Mouse (Mus musculus) midbrain, embryonic 15.5 days (tissue): Measurements from ENCODE around the gene Txnl4b. TPM values are rescaled to one million over a fixed set of nuclear protein-coding genes. Genes with fewer than 3 reads are reported as not detected.

ENCODE experiments used
- ATAC-seq: fragments of 200-750 bp; cut with Nextera tagmentation; replicated peaks from 2 replicates; pipeline ENCODE4 v1.8.0; 2017; ENCODE audit warnings: moderate TSS enrichment
- H3K27ac ChIP-seq: fragments of 300-500 bp; sonication (generic); 2 replicates; pipeline ENCODE4 v1.5.1; 2015; ENCODE audit warnings: mild to moderate bottlenecking, inconsistent platforms
- H3K27me3 ChIP-seq: fragments of 300-500 bp; sonication (generic); replicated peaks from 2 replicates; pipeline ENCODE4 v1.6.1; 2015; ENCODE audit warnings: inconsistent platforms
- H3K36me3 ChIP-seq: fragments of 300-500 bp; sonication (generic); replicated peaks from 2 replicates; pipeline ENCODE4 v1.6.1; 2015; ENCODE audit warnings: inconsistent platforms
- H3K4me1 ChIP-seq: fragments of 300-500 bp; sonication (generic); 2 replicates; pipeline ENCODE4 v1.6.1; 2015; ENCODE audit warnings: inconsistent platforms
- H3K4me2 ChIP-seq: fragments of 300-500 bp; sonication (generic); 2 replicates; pipeline ENCODE4 v1.6.1; 2015; ENCODE audit warnings: inconsistent platforms, mild to moderate bottlenecking, moderate library complexity
- H3K4me3 ChIP-seq: fragments of 300-500 bp; sonication (generic); 2 replicates; pipeline ENCODE4 v1.5.1; 2015; ENCODE audit warnings: mild to moderate bottlenecking, inconsistent platforms
- H3K9ac ChIP-seq: fragments of 300-500 bp; sonication (generic); 2 replicates; pipeline ENCODE4 v1.6.1; 2015; ENCODE audit warnings: mild to moderate bottlenecking, inconsistent platforms
- H3K9me3 ChIP-seq: fragments of 300-500 bp; sonication (generic); 2 replicates; pipeline ENCODE4 v1.6.1; 2016; ENCODE audit warnings: inconsistent platforms
- WGBS: fragments of 180-500 bp; shearing (Covaris S2); methylation state at CpG from one replicate; pipeline ENCODE4 v1.1.7; 2015; ENCODE audit warnings: mixed read lengths; 5-methylcytosine and 5-hydroxymethylcytosine counted together
- polyA plus RNA-seq: library from polyadenylated mRNA; unstranded; fragments of >200 nt; fragmentation: Nextera tagmentation; extraction: Ambion mirVana; gene quantifications from 2 replicates; pipeline ENCODE4 v1.2.1, GENCODE M21; 2015

The Txnl4b gene
- 27.5 and 28.1 TPM in 2 replicates for polyA plus RNA-seq

- H3K4me2 ChIP-seq = peak within 1 kb of the TSS; percentile 87
- H3K9ac ChIP-seq = peak within 1 kb of the TSS; percentile 95
- H3K9me3 ChIP-seq = no peaks in the 10 kb centered on the region
- peak within 1 kb of the TSS; percentile 92 for H3K27ac ChIP-seq
- WGBS = under 1% methylated on average over 52 of the region's 52 CpGs
- peak; percentile 100 for ATAC-seq
- H3K27me3 ChIP-seq = no peaks in the 10 kb centered on the region
- H3K4me3 ChIP-seq = peak within 1 kb of the TSS; percentile 88
- H3K4me1 ChIP-seq = peaks cover 23% of the 10 kb centered on the region
- peaks cover 21% of the 10 kb centered on the region for H3K36me3 ChIP-seq
These were observed at the start of gene Txnl4b, which contains the start of gene Dhx38 for GRCm38 (mm10) chr8:109565498-109566333. Gene Txnl4b (plus strand): TSS chr8:109565892. Gene Dhx38 (minus strand): TSS chr8:109565861.

DNA sequence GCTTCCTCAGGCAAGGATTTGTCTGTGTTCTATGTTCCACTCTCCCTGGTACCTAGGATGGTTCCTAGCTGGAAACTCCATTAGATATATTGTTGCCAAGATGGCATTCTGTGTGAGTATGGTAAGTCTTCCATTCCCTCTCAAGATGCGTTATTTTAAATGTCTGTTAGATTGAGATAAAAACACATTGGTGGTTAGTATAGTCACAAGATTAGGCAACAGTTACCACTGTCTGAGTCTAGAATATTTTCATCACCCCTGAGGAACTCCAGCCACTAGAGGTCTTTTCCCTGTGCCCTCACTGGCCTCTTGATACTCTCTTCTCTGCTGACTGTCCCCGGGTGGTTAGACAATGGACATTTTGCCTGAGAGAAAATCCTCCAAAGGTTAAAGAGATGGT lies 41.7 kb upstream of the Txnl4b start:
- H3K9ac ChIP-seq = no peak overlapping the region
- no peaks in the 10 kb centered on the region for H3K27me3 ChIP-seq
- H3K9me3 ChIP-seq = no peaks in the 10 kb centered on the region
- no peaks in the 10 kb centered on the region for H3K36me3 ChIP-seq
- no peak overlapping the region for H3K4me2 ChIP-seq
- H3K4me3 ChIP-seq = no peak overlapping the region
- ATAC-seq = no peak
- 79% methylated on average over 2 of the region's 2 CpGs for WGBS
- H3K4me1 ChIP-seq = no peaks in the 10 kb centered on the region
- no peak overlapping the region for H3K27ac ChIP-seq

DNA sequence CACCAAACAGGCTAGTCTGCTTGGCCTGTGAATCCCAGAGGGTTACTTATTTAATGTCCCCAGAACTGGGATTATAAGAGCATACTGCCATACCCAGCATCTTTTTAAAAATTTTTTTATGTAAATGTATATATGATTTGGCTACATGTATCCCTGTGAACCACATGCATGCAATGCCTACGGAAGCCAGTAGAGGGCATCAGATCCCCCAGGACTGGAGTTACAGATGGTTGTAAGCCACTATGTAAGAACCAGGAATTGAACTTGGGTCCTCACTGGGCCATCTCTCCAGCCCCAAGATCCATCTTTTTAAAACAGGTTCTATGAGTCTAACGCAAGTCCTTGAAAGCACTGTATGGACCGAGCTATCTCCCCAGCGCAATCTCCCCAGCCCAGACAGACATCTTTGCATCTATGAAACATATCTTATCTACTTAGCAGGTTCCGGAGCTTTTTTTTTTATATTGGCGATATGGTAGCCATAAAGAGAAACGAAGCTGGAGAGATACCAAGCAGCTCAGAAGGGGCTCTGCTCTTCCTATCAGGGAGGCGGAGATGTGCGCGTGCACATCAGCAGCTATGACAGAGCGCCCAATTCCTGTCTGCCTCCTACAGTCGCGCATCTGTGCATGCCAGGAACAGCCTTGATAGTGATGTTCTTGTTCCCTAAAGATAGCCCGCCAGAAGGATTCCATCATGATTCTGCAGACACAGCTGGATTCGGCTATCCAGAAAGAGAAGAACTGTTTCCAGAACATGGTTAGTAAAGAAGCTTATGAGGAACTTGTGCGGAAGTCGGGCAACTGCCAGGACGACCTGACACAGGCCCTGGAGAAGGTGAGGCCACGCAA lies 30.3 kb upstream of the Txnl4b start:
- no peak overlapping the region for H3K27ac ChIP-seq
- whole genome bisulfite sequencing = 89% methylated on average over 19 of the region's 19 CpGs
- H3K9me3 ChIP-seq = no peaks in the 10 kb centered on the region

DNA sequence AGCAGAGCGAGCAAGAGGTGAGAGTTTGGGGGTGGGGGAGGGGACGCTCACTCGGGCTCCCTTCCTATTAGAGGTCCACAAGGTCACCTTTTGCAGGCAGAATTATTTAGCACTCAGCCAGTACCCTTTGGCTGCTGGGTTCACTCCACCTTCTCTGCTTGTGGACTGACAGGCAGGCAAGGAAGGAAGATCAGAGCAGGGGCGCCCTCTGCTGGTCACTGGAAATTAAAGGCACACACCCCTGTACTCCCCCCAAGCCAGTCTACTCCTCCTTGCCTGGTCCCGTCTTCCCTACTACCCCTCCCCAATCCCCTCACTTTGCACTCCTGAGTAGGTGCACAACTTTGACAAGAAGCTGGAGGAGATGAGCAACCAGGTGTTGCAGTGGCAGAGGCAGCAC lies 29.0 kb upstream of the Txnl4b start:
- H3K27ac ChIP-seq = 0 out of 2 replicates have a peak overlapping the region, but pooled peaks have one; percentile 16
- WGBS = 5% methylated on average over 5 of the region's 5 CpGs
- no peaks in the 10 kb centered on the region for H3K36me3 ChIP-seq
- H3K9ac ChIP-seq = no peak overlapping the region
- 0 out of 2 replicates have a peak overlapping the region, but pooled peaks have one; percentile 13 for H3K4me3 ChIP-seq
- no peaks in the 10 kb centered on the region for H3K9me3 ChIP-seq
- peak; percentile 85 for ATAC-seq
- peak overlapping the region; percentile 34; the same call in 1 of the 2 replicates for H3K4me2 ChIP-seq
- peaks cover 7% of the 10 kb centered on the region for H3K4me1 ChIP-seq
- H3K27me3 ChIP-seq = no peaks in the 10 kb centered on the region

More for the DNA sequence above, 30.3 kb upstream of the Txnl4b start:
- ATAC-seq = no peak
- Histone ChIP-seq H3K4me2 (no peak overlapping the region), H3K9ac (no peak overlapping the region), H3K36me3 (no peaks in the 10 kb centered on the region), H3K27me3 (no peaks in the 10 kb centered on the region), H3K4me3 (no peak overlapping the region), H3K4me1 (peaks cover 7% of the 10 kb centered on the region)

DNA sequence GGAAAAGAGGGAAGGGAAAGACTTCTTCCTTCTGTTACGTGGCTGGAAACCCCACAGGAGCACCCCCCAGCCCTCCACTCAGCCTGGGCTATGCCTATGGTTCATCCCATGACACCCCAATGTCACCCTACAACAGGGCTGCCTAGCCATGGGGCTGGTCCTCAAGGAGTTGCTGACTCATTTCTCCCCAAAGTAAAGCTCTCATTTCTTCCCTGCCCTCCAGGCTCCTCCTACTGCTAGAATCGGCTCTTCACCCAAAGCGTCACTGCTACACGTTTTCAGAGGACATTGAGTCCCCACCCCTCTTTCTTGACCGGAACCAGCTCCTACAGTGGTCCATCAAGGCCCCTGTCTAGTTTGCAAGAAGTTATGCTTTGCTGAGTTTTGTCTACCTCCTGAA lies 23.5 kb upstream of the Txnl4b start:
- Histone ChIP-seq H3K9ac (no peak overlapping the region), H3K4me2 (no peak overlapping the region), H3K4me3 (no peak overlapping the region), H3K9me3 (no peaks in the 10 kb centered on the region), H3K27ac (no peak overlapping the region), H3K4me1 (no peaks in the 10 kb centered on the region), H3K36me3 (peaks cover 3% of the 10 kb centered on the region; the same call in 1 of the 2 replicates), H3K27me3 (no peaks in the 10 kb centered on the region)
- WGBS = 77% methylated on average over 5 of the region's 5 CpGs
- no peak for ATAC-seq

DNA sequence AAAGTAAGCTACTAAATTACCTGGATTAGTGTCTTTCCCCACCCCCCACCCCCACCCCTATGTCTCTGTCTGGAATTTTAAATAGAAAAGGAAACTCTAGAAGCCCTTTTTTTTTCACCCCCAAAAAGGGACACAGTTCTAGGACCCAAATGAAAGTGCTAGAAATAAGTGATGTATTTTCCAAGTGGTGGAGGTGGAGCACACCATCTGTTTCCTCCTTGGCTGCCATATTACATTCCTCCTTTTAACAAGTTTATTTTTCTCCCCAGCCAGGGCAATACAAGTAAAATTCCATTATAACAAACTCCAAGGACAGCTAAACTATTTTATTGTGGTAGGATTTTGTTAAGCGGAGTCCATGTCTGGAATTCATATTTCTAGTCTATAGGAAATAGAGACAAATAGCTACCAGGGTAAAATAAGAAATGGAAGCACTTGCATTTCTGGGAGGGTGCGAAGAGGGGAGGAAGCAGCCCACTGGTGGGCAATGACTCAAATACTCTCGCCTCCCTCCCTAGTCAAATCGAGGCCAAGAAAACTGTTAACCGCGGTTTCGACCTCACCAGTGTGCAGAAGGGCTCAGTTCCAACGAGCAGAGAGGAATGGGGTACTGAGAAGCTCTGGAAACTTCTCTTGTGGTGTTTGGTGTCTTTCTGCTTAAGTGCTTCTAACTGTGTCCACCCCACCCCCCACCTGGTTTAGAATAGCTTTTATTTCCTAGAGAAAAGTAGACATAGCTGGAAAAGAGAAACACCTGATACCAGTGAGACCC lies 22.8 kb upstream of the Txnl4b start:
- Histone ChIP-seq H3K27me3 (no peaks in the 10 kb centered on the region), H3K4me2 (no peak overlapping the region), H3K4me1 (no peaks in the 10 kb centered on the region), H3K36me3 (peaks cover 9% of the 10 kb centered on the region; the same call in 1 of the 2 replicates), H3K9ac (no peak overlapping the region), H3K27ac (no peak overlapping the region), H3K4me3 (no peak overlapping the region), H3K9me3 (no peaks in the 10 kb centered on the region)
- 85% methylated on average over 8 of the region's 8 CpGs for whole genome bisulfite sequencing
- ATAC-seq = no peak

GRCm38 (mm10) chr8:109544049-109544448 lies 21.6 kb upstream of the Txnl4b start:
- no peak for ATAC-seq
- H3K4me3 ChIP-seq = no peak overlapping the region
- H3K9me3 ChIP-seq = no peaks in the 10 kb centered on the region
- H3K27me3 ChIP-seq = no peaks in the 10 kb centered on the region
- no peaks in the 10 kb centered on the region for H3K4me1 ChIP-seq
- WGBS = 43% methylated on average over 3 of the region's 3 CpGs
- no peak overlapping the region for H3K9ac ChIP-seq
- no peak overlapping the region for H3K27ac ChIP-seq
- peaks cover 14% of the 10 kb centered on the region; the same call in 1 of the 2 replicates for H3K36me3 ChIP-seq
- H3K4me2 ChIP-seq = no peak overlapping the region

DNA sequence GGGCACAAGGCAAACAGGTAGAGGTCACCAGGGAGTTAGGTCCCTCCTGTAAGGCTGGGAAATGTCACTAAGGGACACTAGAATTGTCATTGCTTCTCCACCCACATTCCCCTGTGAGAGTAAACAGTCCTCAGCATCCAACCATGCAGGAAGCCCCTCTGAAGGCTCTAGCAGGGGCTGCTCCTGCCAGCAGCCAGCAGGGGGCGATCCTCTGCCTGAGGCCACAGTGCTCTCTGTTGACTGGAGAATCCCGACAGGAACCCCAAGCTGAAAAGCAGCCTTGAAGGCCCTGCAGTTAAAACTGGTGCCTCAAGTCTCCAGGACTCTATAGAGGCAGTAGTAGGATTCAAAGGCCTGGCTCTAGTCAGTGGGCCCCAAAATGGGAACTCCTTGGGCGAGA lies 14.0 kb upstream of the Txnl4b start:
- Histone ChIP-seq H3K27me3 (no peaks in the 10 kb centered on the region), H3K9ac (no peak overlapping the region)
- WGBS = 44% methylated on average over 3 of the region's 3 CpGs

DNA sequence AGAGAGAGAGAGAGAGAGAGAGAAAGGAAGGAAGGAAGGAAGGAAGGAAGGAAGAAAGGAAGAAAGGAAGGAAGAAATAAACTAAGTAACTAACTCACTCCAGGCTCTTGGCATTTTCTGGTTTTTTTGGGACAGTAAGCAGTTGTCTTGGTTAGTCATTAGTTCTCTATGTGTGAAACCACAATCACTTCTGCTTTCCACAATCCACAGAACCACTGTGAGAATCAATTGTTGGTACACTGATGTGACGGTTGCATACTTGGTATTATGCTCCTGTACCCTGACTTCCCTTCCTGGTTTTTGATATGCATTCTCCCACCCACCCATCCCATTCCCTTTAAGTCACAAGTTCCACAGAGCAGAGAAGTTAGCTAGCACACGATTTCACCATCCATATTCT lies 1.8 kb upstream of the Txnl4b start:
- no peak overlapping the region for H3K9ac ChIP-seq
- H3K36me3 ChIP-seq = peaks cover 37% of the 10 kb centered on the region
- H3K27ac ChIP-seq = no peak overlapping the region
- H3K4me1 ChIP-seq = peaks cover 23% of the 10 kb centered on the region
- H3K27me3 ChIP-seq = no peaks in the 10 kb centered on the region
- no peak overlapping the region for H3K4me3 ChIP-seq
- 73% methylated on average over 2 of the region's 2 CpGs for WGBS
- 0 out of 2 replicates have a peak overlapping the region, but pooled peaks have one; percentile 87 for H3K4me2 ChIP-seq
- H3K9me3 ChIP-seq = no peaks in the 10 kb centered on the region
- no peak for ATAC-seq

More for the DNA sequence above, 14.0 kb upstream of the Txnl4b start:
- Histone ChIP-seq H3K27ac (no peak overlapping the region), H3K4me2 (no peak overlapping the region), H3K9me3 (no peaks in the 10 kb centered on the region), H3K36me3 (peaks cover 82% of the 10 kb centered on the region), H3K4me3 (no peak overlapping the region), H3K4me1 (no peaks in the 10 kb centered on the region)
- no peak for ATAC-seq

DNA sequence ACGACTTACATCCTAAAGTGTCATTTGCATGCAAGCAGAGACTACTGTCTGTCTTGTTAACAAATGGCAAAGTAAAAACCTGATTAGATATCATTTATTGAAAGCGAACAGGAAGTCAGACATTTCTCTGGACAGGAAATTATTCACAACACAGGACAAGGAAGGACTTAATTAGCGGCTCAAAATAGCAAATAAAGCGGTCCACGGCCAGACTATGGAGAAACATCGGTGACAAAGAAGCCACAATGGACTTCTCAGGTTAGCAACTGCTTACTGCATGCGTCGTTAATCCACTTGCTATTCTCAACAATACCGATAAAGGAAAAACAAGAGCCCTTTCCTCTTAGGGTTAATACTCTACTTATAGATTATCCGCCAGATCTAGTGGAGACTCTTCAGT lies 926 bp upstream of the Txnl4b start:
- ATAC-seq = no peak
- Histone ChIP-seq H3K4me3 (peak overlapping the region; percentile 88), H3K36me3 (peaks cover 28% of the 10 kb centered on the region), H3K9ac (peak overlapping the region; percentile 95), H3K9me3 (no peaks in the 10 kb centered on the region), H3K4me1 (peaks cover 23% of the 10 kb centered on the region), H3K4me2 (peak overlapping the region; percentile 87), H3K27me3 (no peaks in the 10 kb centered on the region), H3K27ac (peak overlapping the region; percentile 92; the same call in 1 of the 2 replicates)
- 6% methylated on average over 10 of the region's 10 CpGs for WGBS

- 92% methylated on average over 12 of the region's 12 CpGs for WGBS
- H3K4me2 ChIP-seq = no peak overlapping the region
These were observed 5.4 kb downstream of the Txnl4b start for GRCm38 (mm10) chr8:109571139-109571538.

More at GRCm38 (mm10) chr8:109571139-109571538, 5.4 kb downstream of the Txnl4b start:
- H3K9ac ChIP-seq = no peak overlapping the region
- no peak for ATAC-seq
- H3K4me1 ChIP-seq = peaks cover 8% of the 10 kb centered on the region
- H3K9me3 ChIP-seq = no peaks in the 10 kb centered on the region
- no peaks in the 10 kb centered on the region for H3K27me3 ChIP-seq
- H3K36me3 ChIP-seq = peaks cover 5% of the 10 kb centered on the region
- H3K4me3 ChIP-seq = no peak overlapping the region
- no peak overlapping the region for H3K27ac ChIP-seq
